Mouse (Mus musculus) testis, adult 2 months (tissue): ENCODE measurements around the gene Hist4h4.

Source experiments
- CTCF ChIP-seq: fragments of 200-500 bp; IDR thresholded peaks from 2 replicates; pipeline ENCODE4 v1.5.1; 2012; ENCODE audit warnings: low read depth, mild to moderate bottlenecking, inconsistent platforms, low read length, moderate library complexity; ENCODE audit not compliant: control insufficient read depth, insufficient read depth, insufficient replicate concordance
- POLR2A ChIP-seq: fragments of 200-500 bp; IDR thresholded peaks from 2 replicates; pipeline ENCODE4 v1.6.1; 2012; ENCODE audit warnings: low read depth, mild to moderate bottlenecking, inconsistent platforms, low read length, moderate library complexity; ENCODE audit not compliant: control insufficient read depth

GRCm38 (mm10) chr6:136769859-136770258 lies 34.4 kb downstream of the Hist4h4 start:
- TF ChIP-seq CTCF (no peak), POLR2A (no peak)
